Mouse (Mus musculus): ENCODE data around the gene Cluh. TPM values are rescaled to one million over a fixed set of nuclear protein-coding genes. Genes with fewer than 3 reads are reported as not detected.

The Cluh gene
- polyA plus RNA-seq (2012; rRNA removed) (28.2 and 29.5 TPM in 2 replicates), polyA plus RNA-seq (2014; fragmentation: Nextera tagmentation; extraction: Ambion mirVana) (14.3 and 20.3 TPM in 2 replicates)

- H3K27ac ChIP-seq, result peak within 1 kb of the TSS; percentile 72
- H3K27me3 ChIP-seq (ENCODE audit: control insufficient read depth, insufficient read depth, low read length), result no peaks in the 10 kb centered on the region
- peaks cover 17 to 34% of the 10 kb centered on the region in 2 experiments for H3K4me1 ChIP-seq (replicated peaks; ENCODE audit: control insufficient read depth in 2 of 2, insufficient read depth in 2 of 2, low read length in 1 of 2)
- peak; percentile 90 for ATAC-seq (ENCODE audit: insufficient read depth)
- H3K9me3 ChIP-seq (ENCODE audit: control insufficient read depth, low read length), result no peaks in the 10 kb centered on the region
- TF ChIP-seq CTCF (IDR thresholded peaks at IDR 0.05; ENCODE audit: low read depth) (no peak), EP300 (IDR thresholded peaks at IDR 0.05; ENCODE audit: low read depth) (peak; percentile 43)
- H3K4me2 ChIP-seq (ENCODE audit: low read depth), result peak within 1 kb of the TSS; percentile 91
- peak within 1 kb of the TSS; percentile 74 to 94 for H3K4me3 ChIP-seq (ENCODE audit: insufficient read depth in 1 of 2, low read depth in 2 of 2, low read length in 2 of 2)
- no peaks in the 10 kb centered on the region for H3K36me3 ChIP-seq (replicated peaks; ENCODE audit: control insufficient read depth, insufficient read depth, low read depth)
- peak within 1 kb of the TSS; percentile 78 for H3K9ac ChIP-seq (replicated peaks)
- WGBS (ENCODE audit: insufficient replicate concordance), result under 1% methylated on average over 58 of the region's 58 CpGs
- DNase-seq (ENCODE audit: low read depth in 3 of 3, low spot score in 3 of 3), result peak; percentile 85 to 89 (median 89)
Measured at GRCm38 (mm10) chr11:74649095-74649646, at the start of gene Cluh. Gene Cluh, plus strand, starts transcription at chr11:74649495.

- no peak overlapping the region for H3K4me3 ChIP-seq (ENCODE audit: insufficient read depth in 1 of 2, low read depth in 2 of 2, low read length in 2 of 2)
- no peak overlapping the region for H3K27ac ChIP-seq
- H3K9me3 ChIP-seq (ENCODE audit: control insufficient read depth, low read length), result no peaks in the 10 kb centered on the region
- ATAC-seq (ENCODE audit: insufficient read depth), result no peak
- TF ChIP-seq EP300 (IDR thresholded peaks at IDR 0.05; ENCODE audit: low read depth) (no peak), CTCF (IDR thresholded peaks at IDR 0.05; ENCODE audit: low read depth) (no peak)
- no peaks in the 10 kb centered on the region for H3K4me1 ChIP-seq (replicated peaks; ENCODE audit: control insufficient read depth in 2 of 2, insufficient read depth in 2 of 2, low read length in 1 of 2)
- peaks cover 1% of the 10 kb centered on the region; the same call in 1 of the 2 replicates for H3K27me3 ChIP-seq (ENCODE audit: control insufficient read depth, insufficient read depth, low read length)
- 57% methylated on average over 1 of the region's 1 CpGs for WGBS (ENCODE audit: insufficient replicate concordance)
- DNase-seq (ENCODE audit: low read depth in 3 of 3, low spot score in 3 of 3), result no peak
- no peak overlapping the region for H3K9ac ChIP-seq (replicated peaks)
- H3K36me3 ChIP-seq (replicated peaks; ENCODE audit: control insufficient read depth, insufficient read depth, low read depth), result no peaks in the 10 kb centered on the region
- H3K4me2 ChIP-seq (ENCODE audit: low read depth), result no peak overlapping the region
Measured at GRCm38 (mm10) chr11:74602286-74602685, 47.0 kb upstream of the Cluh start.

GRCm38 (mm10) chr11:74610068-74610467 is 39.2 kb upstream of the Cluh start:
- ATAC-seq (ENCODE audit: insufficient read depth) (no peak), DNase-seq (ENCODE audit: low read depth in 3 of 3, low spot score in 3 of 3) (no peak)
- Histone ChIP-seq H3K27ac (no peak overlapping the region), H3K9me3 (ENCODE audit: control insufficient read depth, low read length) (no peaks in the 10 kb centered on the region), H3K4me2 (ENCODE audit: low read depth) (no peak overlapping the region), H3K4me3 (ENCODE audit: insufficient read depth in 1 of 2, low read depth in 2 of 2, low read length in 2 of 2) (no peak overlapping the region), H3K9ac (replicated peaks) (no peak overlapping the region), H3K27me3 (ENCODE audit: control insufficient read depth, insufficient read depth, low read length) (peaks cover 60% of the 10 kb centered on the region), H3K4me1 (replicated peaks; ENCODE audit: control insufficient read depth in 2 of 2, insufficient read depth in 2 of 2, low read length in 1 of 2) (no peaks in the 10 kb centered on the region), H3K36me3 (replicated peaks; ENCODE audit: control insufficient read depth, insufficient read depth, low read depth) (no peaks in the 10 kb centered on the region)
- 30% methylated on average over 5 of the region's 5 CpGs for WGBS (ENCODE audit: insufficient replicate concordance)
- TF ChIP-seq CTCF (IDR thresholded peaks at IDR 0.05; ENCODE audit: low read depth), result no peak
- no peak for TF ChIP-seq EP300 (IDR thresholded peaks at IDR 0.05; ENCODE audit: low read depth)

- Histone ChIP-seq H3K27ac (no peak within 1 kb of the TSS), H3K9ac (replicated peaks) (no peak within 1 kb of the TSS), H3K36me3 (replicated peaks; ENCODE audit: control insufficient read depth, insufficient read depth, low read depth) (no peaks in the 10 kb centered on the region), H3K4me3 (ENCODE audit: insufficient read depth in 1 of 2, low read depth in 2 of 2, low read length in 2 of 2) (peak within 1 kb of the TSS in 1 of 2 experiments; percentile 44; a peak in 2 of 4 replicates), H3K27me3 (ENCODE audit: control insufficient read depth, insufficient read depth, low read length) (peaks cover 64% of the 10 kb centered on the region), H3K4me1 (replicated peaks; ENCODE audit: control insufficient read depth in 2 of 2, insufficient read depth in 2 of 2, low read length in 1 of 2) (no peaks in the 10 kb centered on the region), H3K4me2 (ENCODE audit: low read depth) (peak within 1 kb of the TSS; percentile 57), H3K9me3 (ENCODE audit: control insufficient read depth, low read length) (no peaks in the 10 kb centered on the region)
- DNase-seq (ENCODE audit: low read depth in 3 of 3, low spot score in 3 of 3) (no peak), ATAC-seq (ENCODE audit: insufficient read depth) (no peak)
- 2% methylated on average over 50 of the region's 50 CpGs for WGBS (ENCODE audit: insufficient replicate concordance)
- TF ChIP-seq EP300 (IDR thresholded peaks at IDR 0.05; ENCODE audit: low read depth) (no peak), CTCF (IDR thresholded peaks at IDR 0.05; ENCODE audit: low read depth) (no peak)
Measured at GRCm38 (mm10) chr11:74610545-74611176, 38.6 kb upstream of the Cluh start, which contains the start of gene Rap1gap2. Gene Rap1gap2, minus strand, starts transcription at chr11:74610915.

- H3K9me3 ChIP-seq (ENCODE audit: control insufficient read depth, low read length), result no peaks in the 10 kb centered on the region
- no peak overlapping the region for H3K27ac ChIP-seq
- peak overlapping the region; percentile 57; the same call in 1 of the 2 replicates for H3K4me2 ChIP-seq (ENCODE audit: low read depth)
- no peak for TF ChIP-seq EP300 (IDR thresholded peaks at IDR 0.05; ENCODE audit: low read depth)
- TF ChIP-seq CTCF (IDR thresholded peaks at IDR 0.05; ENCODE audit: low read depth), result no peak
- H3K9ac ChIP-seq (replicated peaks), result no peak overlapping the region
- DNase-seq (ENCODE audit: low read depth in 3 of 3, low spot score in 3 of 3), result no peak
- H3K27me3 ChIP-seq (ENCODE audit: control insufficient read depth, insufficient read depth, low read length), result peaks cover 72% of the 10 kb centered on the region
- H3K36me3 ChIP-seq (replicated peaks; ENCODE audit: control insufficient read depth, insufficient read depth, low read depth), result no peaks in the 10 kb centered on the region
- 17% methylated on average over 7 of the region's 7 CpGs for WGBS (ENCODE audit: insufficient replicate concordance)
- H3K4me3 ChIP-seq (ENCODE audit: insufficient read depth in 1 of 2, low read depth in 2 of 2, low read length in 2 of 2), result no peak overlapping the region
- ATAC-seq (ENCODE audit: insufficient read depth), result no peak
- H3K4me1 ChIP-seq (replicated peaks; ENCODE audit: control insufficient read depth in 2 of 2, insufficient read depth in 2 of 2, low read length in 1 of 2), result no peaks in the 10 kb centered on the region
Measured at GRCm38 (mm10) chr11:74611437-74611836, 37.9 kb upstream of the Cluh start.

All from liver, embryonic 14.5 days (tissue).